Mouse (Mus musculus) mouse trophoblast stem cell (cell line): ENCODE measurements around the gene Cep112.
"Not testable (repeated sequence)": the region's sequence is repeated elsewhere in the genome, so short reads cannot be mapped to it uniquely, and the experiment has no call there.

Experiments used
- in situ Hi-C, 2 experiments: fragments of 300-500 bp; cut with MseI, MboI; formaldehyde crosslinking; loops; 2 replicates in 1 of 2; 3 replicates in 1 of 2; pipeline ENCODE4 v1.15.1; 2025

Gene Cep112

GRCm38 (mm10) chr11:108867538-108867937 lies 442.5 kb downstream of the Cep112 start:
- in situ Hi-C loops: no loop called here

- in situ Hi-C loops: not testable (repeated sequence)
Measured at GRCm38 (mm10) chr11:108871284-108871683, 446.3 kb downstream of the Cep112 start.

- in situ Hi-C loops: no loop called here
Measured at GRCm38 (mm10) chr11:108871748-108872147, 446.8 kb downstream of the Cep112 start.

- in situ Hi-C loops: no loop called here
Measured at GRCm38 (mm10) chr11:108876633-108877205, 451.7 kb downstream of the Cep112 start.

GRCm38 (mm10) chr11:108877520-108877919 lies 452.5 kb downstream of the Cep112 start:
- in situ Hi-C loops: no loop called here

- in situ Hi-C loops: no loop called here
Measured at GRCm38 (mm10) chr11:108880546-108880945, 455.6 kb downstream of the Cep112 start.

- in situ Hi-C loops: no loop called here
Measured at GRCm38 (mm10) chr11:108881662-108882061, 456.7 kb downstream of the Cep112 start.

GRCm38 (mm10) chr11:108885276-108885896 lies 460.4 kb downstream of the Cep112 start:
- in situ Hi-C loops: no loop called here

GRCm38 (mm10) chr11:108886060-108886459 lies 461.1 kb downstream of the Cep112 start:
- in situ Hi-C loops: no loop called here

GRCm38 (mm10) chr11:108889121-108889520 lies 464.1 kb downstream of the Cep112 start:
- in situ Hi-C loops: no loop called here

GRCm38 (mm10) chr11:108890544-108890943 lies 465.6 kb downstream of the Cep112 start:
- in situ Hi-C loops: no loop called here

- in situ Hi-C loops: no loop called here
Measured at GRCm38 (mm10) chr11:108891111-108891870, 466.3 kb downstream of the Cep112 start.

- in situ Hi-C loops: no loop called here
Measured at GRCm38 (mm10) chr11:108891871-108892380, 466.9 kb downstream of the Cep112 start.

- in situ Hi-C loops: no loop called here
Measured at GRCm38 (mm10) chr11:108892406-108892805, 467.4 kb downstream of the Cep112 start.

- in situ Hi-C loops: no loop called here
Measured at GRCm38 (mm10) chr11:108893232-108893790, 468.3 kb downstream of the Cep112 start.

- in situ Hi-C loops: no loop called here
Measured at GRCm38 (mm10) chr11:108893855-108894510, 469.0 kb downstream of the Cep112 start.

GRCm38 (mm10) chr11:108897034-108897433 lies 472.0 kb downstream of the Cep112 start:
- in situ Hi-C loops: no loop called here

GRCm38 (mm10) chr11:108898063-108898462 lies 473.1 kb downstream of the Cep112 start:
- in situ Hi-C loops: no loop called here

GRCm38 (mm10) chr11:108898483-108898882 lies 473.5 kb downstream of the Cep112 start:
- in situ Hi-C loops: no loop called here

GRCm38 (mm10) chr11:108900718-108901488 lies 475.9 kb downstream of the Cep112 start:
- in situ Hi-C loops: no loop called here

- in situ Hi-C loops: no loop called here
Measured at GRCm38 (mm10) chr11:108901670-108902069, 476.7 kb downstream of the Cep112 start.
